Mouse (Mus musculus): ENCODE measurements around the gene Lbhd1.
"Not testable (repeated sequence)": the region's sequence is repeated elsewhere in the genome, so short reads cannot be mapped to it uniquely, and the experiment has no call there.

Gene Lbhd1

DNA sequence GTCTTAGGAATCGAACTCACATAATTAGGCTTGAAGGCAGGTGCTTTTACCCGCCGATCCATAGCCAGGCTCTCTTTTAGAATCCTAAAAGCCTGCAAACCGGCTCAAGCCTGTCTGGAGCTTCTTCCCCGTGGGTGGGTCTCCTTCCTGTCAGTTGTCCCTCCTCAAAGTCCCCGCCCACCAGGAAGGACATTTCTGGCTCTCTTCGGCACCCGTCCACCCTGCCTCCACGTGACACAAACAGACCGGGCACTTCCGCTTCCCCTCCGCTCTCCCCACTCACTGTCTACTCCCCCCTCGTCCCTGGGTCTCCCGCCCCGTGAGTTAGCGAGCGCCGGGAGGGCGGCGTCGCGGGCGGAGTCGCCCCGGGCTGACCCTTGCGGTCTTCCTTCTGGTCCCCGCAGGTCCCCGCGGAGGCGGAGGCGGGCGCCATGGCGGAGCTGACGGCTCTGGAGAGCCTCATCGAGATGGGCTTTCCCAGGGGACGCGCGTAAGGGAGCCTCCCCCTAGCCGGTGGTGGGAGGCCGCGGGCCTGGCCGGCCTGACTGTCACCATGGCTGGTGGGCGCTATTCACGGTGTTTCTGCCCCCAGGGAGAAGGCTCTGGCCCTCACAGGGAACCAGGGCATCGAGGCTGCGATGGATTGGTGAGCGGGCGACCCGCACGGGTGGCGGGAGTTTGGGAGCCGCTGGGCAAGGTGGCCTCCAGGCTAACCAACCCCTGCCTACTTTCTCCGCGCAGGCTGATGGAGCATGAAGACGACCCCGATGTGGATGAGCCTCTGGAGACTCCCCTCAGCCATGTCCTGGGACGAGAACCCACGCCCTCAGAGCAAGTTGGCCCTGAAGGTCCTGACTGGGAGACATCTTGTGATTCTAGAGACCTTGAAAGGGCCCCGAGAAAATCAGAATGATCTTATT is 12.0 kb upstream of the Lbhd1 start, which contains the start of gene Ubxn1:
Ubxn1 (plus strand) TSS at position 230 of the 920 bp plus-strand sequence.
- DNase-seq (ENCODE audit: low read depth), result peak; percentile 97

GRCm38 (mm10) chr19:8872266-8872840 is 11.2 kb upstream of the Lbhd1 start:
- DNase-seq (ENCODE audit: low read depth), result no peak

DNA sequence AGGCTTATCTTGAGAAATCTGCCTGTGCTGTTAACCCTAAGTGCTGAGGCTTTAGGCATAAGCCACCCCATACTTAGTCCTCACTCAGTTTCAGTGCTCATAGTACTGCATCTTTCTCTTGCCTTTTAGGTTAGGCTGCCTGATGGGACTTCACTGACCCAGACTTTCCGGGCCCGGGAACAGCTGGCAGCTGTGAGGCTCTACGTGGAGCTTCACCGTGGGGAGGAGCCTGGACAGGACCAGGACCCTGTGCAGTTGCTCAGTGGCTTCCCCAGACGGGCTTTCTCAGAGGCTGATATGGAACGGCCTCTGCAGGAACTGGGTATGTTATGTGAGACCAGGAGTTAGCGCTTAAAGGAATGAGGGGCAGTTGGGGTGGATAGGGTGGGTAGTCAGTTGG is 8.5 kb upstream of the Lbhd1 start:
- no peak for DNase-seq (ENCODE audit: low read depth)

DNA sequence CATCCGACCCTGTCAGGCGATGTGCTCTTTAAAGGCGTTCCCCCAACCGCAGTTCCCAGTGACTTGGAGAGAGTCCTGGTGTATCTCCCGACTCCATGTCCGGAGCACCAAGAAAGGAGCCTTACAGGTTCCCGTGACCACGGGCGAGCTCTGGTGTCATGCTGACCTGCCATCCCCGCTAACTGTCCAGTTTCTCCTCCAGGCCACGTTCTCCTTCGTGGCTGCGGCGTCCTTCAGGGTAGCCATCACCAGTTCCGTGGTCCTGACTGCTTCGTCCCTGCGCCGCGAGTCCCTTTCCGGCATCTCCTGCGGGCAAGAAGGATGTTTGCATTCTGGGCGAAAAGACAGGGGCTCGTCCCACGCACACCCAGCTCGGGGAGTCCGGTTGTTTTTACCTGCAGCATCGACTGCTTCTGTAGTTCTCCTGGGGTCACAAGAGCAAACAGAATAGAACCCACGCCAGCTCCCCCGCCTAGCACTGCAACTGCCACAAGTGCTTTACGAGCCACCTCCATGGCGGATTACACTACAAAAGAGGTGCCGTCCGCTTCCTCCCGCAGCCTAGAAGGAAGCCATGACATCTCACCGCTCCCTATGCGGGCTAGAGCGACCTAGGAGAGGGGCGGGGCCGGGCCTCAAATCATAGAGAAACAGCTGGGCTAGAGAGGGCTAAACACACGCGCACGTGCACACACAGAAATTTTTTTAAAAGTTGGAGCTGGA is 3.1 kb upstream of the Lbhd1 start, which contains the start of gene Uqcc3:
Uqcc3 (minus strand) TSS at position 613 of the 723 bp plus-strand sequence.
- peak; percentile 67 for DNase-seq (ENCODE audit: low read depth)

DNA sequence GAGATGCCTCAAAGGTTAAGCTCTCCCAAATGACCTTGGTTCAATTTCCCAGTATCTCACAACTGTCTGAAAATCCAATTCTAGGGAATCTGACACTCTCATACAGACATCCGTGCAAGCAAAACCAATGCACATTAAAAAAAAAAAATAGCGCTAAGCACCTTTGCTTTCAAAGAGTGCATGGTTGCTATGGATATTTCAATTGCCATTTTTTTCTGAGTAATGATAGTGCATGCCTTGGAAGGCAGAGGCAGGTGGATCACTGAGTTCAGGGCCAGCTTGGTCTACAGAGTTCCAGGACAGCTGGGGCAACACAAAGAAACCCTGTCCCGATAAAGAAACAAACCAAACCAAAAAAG is 2.5 kb upstream of the Lbhd1 start:
- DNase-seq (ENCODE audit: low read depth), result no peak

- DNase-seq (ENCODE audit: low read depth), result no peak
Measured at GRCm38 (mm10) chr19:8886916-8887584, 3.5 kb downstream of the Lbhd1 start.

DNA sequence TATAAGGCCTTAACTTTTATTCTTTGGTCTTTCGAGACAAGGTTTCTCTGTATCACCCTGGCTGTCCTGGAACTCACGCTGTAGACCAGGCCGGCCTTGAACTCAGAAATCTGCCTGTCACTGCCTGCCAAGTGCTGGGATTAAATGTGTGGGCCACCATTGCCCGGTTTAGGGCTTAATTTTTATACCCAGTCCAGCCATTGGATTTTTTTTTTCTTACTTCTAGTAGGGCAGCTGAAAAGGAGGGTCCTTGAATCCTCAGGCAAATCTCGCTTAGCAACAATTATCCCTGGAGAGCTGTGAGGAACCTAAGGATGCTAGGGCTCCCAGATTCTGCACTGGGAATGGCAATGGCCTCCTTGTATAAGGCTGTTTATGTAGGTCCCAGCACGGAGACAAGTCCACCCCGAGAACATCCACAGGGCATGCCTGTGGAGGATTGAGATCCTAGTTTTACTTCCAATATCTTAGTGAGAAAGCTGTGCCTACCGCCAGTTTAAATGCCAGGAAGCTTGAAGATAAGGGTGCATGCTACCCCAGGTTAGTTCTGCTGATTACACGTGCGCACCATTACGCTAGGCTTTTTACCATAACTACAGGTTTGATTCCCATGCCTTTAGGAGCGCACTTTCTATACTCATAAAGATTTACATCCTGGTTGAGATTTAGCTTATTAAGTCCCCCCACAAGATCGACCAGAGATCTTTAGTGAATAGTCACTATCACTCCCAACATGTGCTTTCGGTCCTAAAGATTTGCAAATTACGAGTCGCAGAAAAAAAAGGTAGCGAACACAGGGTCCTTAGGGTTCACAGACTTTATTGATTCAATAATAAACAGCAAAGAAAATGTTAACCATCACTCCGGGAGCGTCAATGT is 4.3 kb downstream of the Lbhd1 start:
- no peak for DNase-seq (ENCODE audit: low read depth)

DNA sequence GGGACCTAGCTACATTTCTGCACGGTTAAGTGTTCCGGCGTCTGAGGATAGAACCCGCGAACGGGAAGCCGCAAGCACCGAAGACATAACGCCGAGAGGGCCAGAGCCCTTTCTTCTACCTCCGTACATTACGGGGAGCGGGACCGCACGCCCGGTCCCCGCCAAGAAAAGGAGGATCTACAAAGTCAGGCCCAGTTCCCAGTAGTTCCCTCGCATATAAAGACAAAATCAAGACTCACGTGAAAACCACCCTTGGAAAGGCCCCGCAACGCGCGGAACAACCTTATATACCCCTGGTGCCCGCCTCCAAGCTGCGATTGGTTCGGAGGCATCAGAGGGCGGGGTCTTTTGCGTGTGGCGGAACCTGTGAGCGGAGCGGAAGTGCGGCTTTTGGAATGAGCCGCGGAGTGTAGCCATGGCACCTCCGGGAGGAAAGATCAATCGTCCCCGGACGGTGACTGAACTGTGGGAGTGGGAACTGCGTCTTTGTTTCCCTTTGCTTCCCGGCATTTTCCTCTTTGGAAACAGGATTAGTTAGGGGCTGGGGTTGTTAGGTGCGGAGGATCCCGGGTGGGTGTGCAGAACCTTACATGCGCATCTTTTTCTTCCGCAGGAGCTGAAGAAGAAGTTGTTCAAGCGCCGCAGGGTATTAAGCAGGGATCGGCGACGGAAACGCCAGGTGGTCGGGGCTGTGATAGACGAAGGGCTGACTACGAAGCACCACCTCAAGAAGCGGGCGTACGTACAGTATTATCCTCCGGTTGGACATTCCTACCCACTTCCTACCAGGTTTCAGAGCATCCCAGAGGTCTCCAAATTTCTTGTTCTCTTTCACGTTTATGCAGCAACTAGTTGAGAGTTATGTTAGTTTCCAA is 5.2 kb downstream of the Lbhd1 start, which contains the start of the genes 1810009A15Rik and Gm49416:
1810009A15Rik (plus strand) TSS at position 343 of the 875 bp plus-strand sequence.
Gm49416 (plus strand) TSS at position 416 of the 875 bp plus-strand sequence.
- peak; percentile 79 for DNase-seq (ENCODE audit: low read depth)

DNA sequence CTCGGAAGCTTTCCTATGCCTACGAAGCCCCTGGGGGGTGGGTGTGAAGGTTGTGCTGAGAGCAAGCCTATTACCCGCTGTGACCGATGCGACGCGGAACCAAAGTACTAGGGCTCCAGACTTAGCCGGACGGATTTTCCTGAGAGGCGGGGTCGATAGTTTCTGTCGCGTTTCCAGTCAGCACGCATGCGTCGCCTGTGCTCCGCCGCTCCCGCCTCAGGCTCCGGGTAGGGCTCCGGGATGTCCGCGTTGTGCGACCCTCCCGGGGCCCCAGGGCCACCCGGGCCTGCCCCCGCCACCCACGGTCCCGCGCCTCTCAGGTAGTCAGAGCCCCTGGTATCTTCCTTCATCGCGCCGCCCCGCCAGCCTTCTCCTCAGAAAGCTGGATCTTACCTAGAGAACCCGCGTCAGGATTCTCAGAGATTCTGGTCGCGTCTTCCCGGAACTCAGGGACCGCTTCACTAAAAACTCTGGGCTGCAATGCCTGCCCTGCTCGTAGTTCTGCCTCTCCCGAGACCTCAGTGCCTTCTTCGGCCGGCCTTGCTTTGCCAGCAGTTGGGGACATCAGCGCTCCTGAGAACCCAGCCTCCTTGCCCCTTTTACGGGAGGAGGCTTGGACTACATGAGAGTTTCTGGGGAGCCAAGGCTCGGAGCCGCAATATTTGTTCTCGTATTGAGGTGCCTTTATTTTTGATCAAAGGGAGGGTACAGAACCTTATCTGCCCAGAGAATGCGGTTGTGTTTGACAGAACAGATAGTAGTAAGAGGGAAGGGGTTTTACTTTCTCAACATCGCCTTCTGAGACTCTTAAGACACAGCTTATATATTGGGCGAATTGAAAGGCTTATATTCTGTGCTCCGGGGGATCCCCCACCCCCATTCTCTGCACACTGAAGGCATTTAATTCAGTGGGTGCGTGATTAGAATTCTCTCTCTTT is 9.6 kb downstream of the Lbhd1 start, which contains the start of gene Ints5:
Ints5 (plus strand) TSS at position 177 of the 938 bp plus-strand sequence.
- no peak for DNase-seq (ENCODE audit: low read depth)

- no peak for DNase-seq (ENCODE audit: low read depth)
Measured at GRCm38 (mm10) chr19:8895397-8895960, 11.9 kb downstream of the Lbhd1 start.

DNA sequence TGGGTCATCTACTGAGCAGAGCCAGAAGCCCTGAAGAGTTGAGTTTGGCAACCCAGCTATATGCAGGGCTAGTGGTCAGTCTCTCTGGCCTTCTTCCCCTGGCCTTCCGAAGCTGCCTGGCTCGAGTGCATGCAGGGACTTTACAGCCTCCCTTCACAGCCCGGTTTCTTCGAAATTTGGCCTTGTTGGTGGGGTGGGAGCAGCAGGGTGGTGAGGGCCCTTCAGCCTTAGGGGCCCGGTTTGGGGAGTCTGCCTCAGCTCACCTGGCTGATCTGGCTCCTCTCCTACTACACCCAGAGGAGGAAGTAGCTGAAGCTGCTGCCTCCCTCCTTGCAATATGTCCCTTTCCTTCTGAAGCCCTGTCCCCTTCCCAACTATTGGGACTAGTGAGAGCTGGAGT is 12.7 kb downstream of the Lbhd1 start:
- not testable (repeated sequence) for DNase-seq (ENCODE audit: low read depth)

DNA sequence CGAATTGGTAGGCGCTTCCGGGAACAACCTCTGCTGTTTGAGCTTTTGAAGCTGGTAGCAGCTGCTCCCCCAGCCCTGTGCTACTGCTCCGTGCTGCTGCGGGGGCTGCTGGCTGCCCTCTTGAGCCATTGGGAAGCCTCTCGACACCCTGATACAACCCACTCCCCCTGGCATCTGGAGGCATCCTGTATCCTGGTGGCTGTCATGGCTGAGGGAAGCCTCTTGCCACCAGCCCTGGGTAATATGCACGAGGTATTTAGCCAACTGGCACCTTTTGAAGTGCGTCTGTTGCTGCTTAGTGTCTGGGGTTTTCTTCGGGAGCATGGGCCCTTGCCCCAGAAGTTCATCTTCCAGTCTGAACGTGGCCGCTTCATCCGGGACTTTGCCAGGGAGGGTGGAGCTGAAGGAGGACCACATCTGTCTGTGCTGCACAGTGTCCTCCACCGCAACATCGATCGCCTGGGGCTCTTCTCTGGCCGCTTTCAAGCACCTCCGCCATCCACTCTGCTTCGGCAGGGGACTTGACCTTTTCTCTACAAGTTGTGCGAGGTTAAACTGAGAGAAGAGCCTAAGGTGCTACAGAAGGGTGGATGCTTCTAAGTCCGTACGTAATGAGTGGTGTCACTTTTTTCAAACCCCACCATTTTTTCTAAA is 13.8 kb downstream of the Lbhd1 start:
- not testable (repeated sequence) for DNase-seq (ENCODE audit: low read depth)

DNA sequence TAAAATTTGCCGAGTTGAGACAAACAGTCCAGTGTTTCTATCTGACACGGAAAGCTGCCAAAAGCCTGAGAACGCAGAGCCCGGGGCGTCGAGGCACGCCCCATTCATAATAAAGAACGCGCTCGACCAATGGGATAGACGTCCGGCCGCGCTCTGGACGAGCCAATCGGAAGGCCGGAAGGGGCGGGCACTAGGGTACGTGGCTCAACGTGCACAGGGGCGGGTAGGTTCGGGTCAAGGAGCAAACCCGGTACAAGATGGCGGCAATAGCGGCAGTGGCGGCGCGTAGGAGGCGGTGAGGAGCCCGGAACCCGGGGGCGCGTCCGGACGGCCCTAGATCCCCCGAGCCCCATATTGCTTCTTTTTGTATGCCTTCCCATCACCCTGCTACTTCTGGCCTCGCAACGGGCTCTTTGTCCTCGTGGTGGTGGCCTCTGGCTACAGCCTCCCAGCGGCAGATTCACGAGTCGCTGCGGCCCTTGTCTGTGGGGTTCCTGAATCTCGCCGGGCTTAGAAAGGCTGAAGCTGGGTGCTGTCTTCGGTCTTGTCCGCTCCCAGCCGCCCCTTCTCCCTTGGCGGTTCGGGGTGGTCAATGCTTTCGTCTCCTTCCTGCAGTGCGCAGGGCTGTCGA is 14.4 kb downstream of the Lbhd1 start, which contains the start of gene Ganab:
Ganab (plus strand) TSS at position 207 of the 631 bp plus-strand sequence.
- DNase-seq (ENCODE audit: low read depth), result peak; percentile 80

DNA sequence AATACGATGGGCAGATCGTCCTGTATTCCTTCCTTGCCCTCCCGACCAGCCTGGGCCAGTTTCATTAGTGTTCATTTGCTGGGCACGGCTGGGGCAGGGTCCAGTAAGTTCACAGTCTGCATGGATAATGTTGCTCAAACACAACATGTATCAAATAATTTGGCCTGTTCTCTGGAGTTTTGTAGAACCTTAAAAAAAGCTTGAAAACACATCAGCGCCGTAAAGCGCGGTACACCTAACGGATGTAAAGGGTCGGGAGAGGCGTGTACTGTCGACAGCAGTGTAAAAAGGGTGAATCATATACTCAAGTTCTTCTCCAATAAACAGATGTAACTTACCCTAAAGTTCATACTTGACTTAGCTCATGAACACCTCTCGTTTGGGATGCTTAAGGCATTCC is 15.0 kb downstream of the Lbhd1 start:
- no peak for DNase-seq (ENCODE audit: low read depth)

- no peak for DNase-seq (ENCODE audit: low read depth)
Measured at GRCm38 (mm10) chr19:8899079-8899478, 15.5 kb downstream of the Lbhd1 start.

- DNase-seq (ENCODE audit: low read depth), result no peak
Measured at GRCm38 (mm10) chr19:8903412-8903811, 19.9 kb downstream of the Lbhd1 start.

DNA sequence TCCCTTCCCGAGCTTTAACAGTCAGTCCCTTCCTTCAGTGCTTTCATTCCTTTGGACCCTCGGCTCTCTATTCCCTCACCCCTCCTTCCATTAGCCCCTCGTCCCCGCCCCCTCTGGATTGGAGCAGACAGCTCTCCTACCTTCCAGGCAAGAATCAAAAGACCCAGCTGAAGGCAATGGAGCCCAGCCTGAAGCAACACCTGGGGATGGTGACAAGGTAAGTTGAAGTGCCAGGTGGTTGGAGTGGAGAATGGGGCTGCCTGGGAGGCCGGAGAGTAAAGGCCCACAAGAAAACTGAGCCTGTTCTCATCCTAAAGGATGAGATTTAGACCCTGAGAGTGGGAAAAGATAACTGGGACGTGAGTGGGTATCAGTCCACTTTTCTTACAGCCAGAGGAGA is 25.0 kb downstream of the Lbhd1 start:
- DNase-seq (ENCODE audit: low read depth), result no peak
